Mouse (Mus musculus): Measurements from ENCODE around the gene Slc22a14.

GRCm38 (mm10) chr9:119146098-119146770 is 219.1 kb downstream of the Slc22a14 start:
- TF ChIP-seq POLR2A (IDR thresholded peaks at IDR 0.05; ENCODE audit: borderline replicate concordance, insufficient read depth, low read length) (no peak), CTCF (IDR thresholded peaks at IDR 0.05; ENCODE audit: borderline replicate concordance, insufficient read depth, low read depth, low read length) (no peak)

All from cerebellum, adult 2 months (tissue).